Mouse (Mus musculus): ENCODE results near the gene Lrrc71.

Gene Lrrc71

GRCm38 (mm10) chr3:87748431-87748830 is at the start of gene Lrrc71:
Gene Lrrc71, minus strand, starts transcription at chr3:87748625.
- no peak for DNase-seq (ENCODE audit: low spot score)

- DNase-seq (ENCODE audit: low spot score), result peak; percentile 29
Measured at GRCm38 (mm10) chr3:87796736-87797334, 48.4 kb upstream of the Lrrc71 start, which contains the start of gene Insrr. Gene Insrr, plus strand, starts transcription at chr3:87796951.

- peak; percentile 48 for DNase-seq (ENCODE audit: low spot score)
Measured at GRCm38 (mm10) chr3:87795336-87796277, 47.2 kb upstream of the Lrrc71 start.

GRCm38 (mm10) chr3:87794922-87795325 is 46.5 kb upstream of the Lrrc71 start, which contains the start of gene Ntrk1:
Gene Ntrk1, minus strand, starts transcription at chr3:87795162.
- no peak for DNase-seq (ENCODE audit: low spot score)

- no peak for DNase-seq (ENCODE audit: low spot score)
Measured at GRCm38 (mm10) chr3:87789768-87790167, 41.3 kb upstream of the Lrrc71 start.

- DNase-seq (ENCODE audit: low spot score), result no peak
Measured at GRCm38 (mm10) chr3:87789248-87789647, 40.8 kb upstream of the Lrrc71 start.

- no peak for DNase-seq (ENCODE audit: low spot score)
Measured at GRCm38 (mm10) chr3:87785626-87786214, 37.3 kb upstream of the Lrrc71 start.

- DNase-seq (ENCODE audit: low spot score), result no peak
Measured at GRCm38 (mm10) chr3:87785156-87785555, 36.7 kb upstream of the Lrrc71 start.

- no peak for DNase-seq (ENCODE audit: low spot score)
Measured at GRCm38 (mm10) chr3:87783282-87784023, 35.0 kb upstream of the Lrrc71 start.

- no peak for DNase-seq (ENCODE audit: low spot score)
Measured at GRCm38 (mm10) chr3:87779086-87779485, 30.7 kb upstream of the Lrrc71 start.

- no peak for DNase-seq (ENCODE audit: low spot score)
Measured at GRCm38 (mm10) chr3:87778283-87778682, 29.9 kb upstream of the Lrrc71 start.

GRCm38 (mm10) chr3:87771088-87771487 is 22.7 kb upstream of the Lrrc71 start:
- DNase-seq (ENCODE audit: low spot score), result no peak

- DNase-seq (ENCODE audit: low spot score), result peak; percentile 63
Measured at GRCm38 (mm10) chr3:87770280-87770679, 21.9 kb upstream of the Lrrc71 start.

- no peak for DNase-seq (ENCODE audit: low spot score)
Measured at GRCm38 (mm10) chr3:87769506-87769905, 21.1 kb upstream of the Lrrc71 start.

GRCm38 (mm10) chr3:87768844-87769243 is 20.4 kb upstream of the Lrrc71 start:
- peak; percentile 89 for DNase-seq (ENCODE audit: low spot score)

GRCm38 (mm10) chr3:87768431-87768830 is 20.0 kb upstream of the Lrrc71 start:
- no peak for DNase-seq (ENCODE audit: low spot score)

GRCm38 (mm10) chr3:87767764-87768163 is 19.3 kb upstream of the Lrrc71 start:
- DNase-seq (ENCODE audit: low spot score), result peak; percentile 45

- no peak for DNase-seq (ENCODE audit: low spot score)
Measured at GRCm38 (mm10) chr3:87766284-87766667, 17.9 kb upstream of the Lrrc71 start.

GRCm38 (mm10) chr3:87765631-87766283 is 17.3 kb upstream of the Lrrc71 start:
- no peak for DNase-seq (ENCODE audit: low spot score)

- peak; percentile 72 for DNase-seq (ENCODE audit: low spot score)
Measured at GRCm38 (mm10) chr3:87765091-87765490, 16.7 kb upstream of the Lrrc71 start.

GRCm38 (mm10) chr3:87764506-87764905 is 16.1 kb upstream of the Lrrc71 start:
- DNase-seq (ENCODE audit: low spot score), result no peak
